Mouse (Mus musculus): Measurements from ENCODE around the gene Ascl4.

Ascl4 gene
- long read RNA-seq, experiment 1 = 0 reads
- long read RNA-seq, experiment 2 = 0 reads

GRCm38 (mm10) chr10:85927676-85928445 lies at the start of gene Ascl4:
TSS of gene Ascl4 (plus strand) at chr10:85927681.
- intact Hi-C loops (cut with DNase I) = no loop called here

- intact Hi-C loops (cut with DNase I) = no loop called here
Measured at GRCm38 (mm10) chr10:85879886-85880486, 47.5 kb upstream of the Ascl4 start.

- intact Hi-C loops (cut with DNase I) = loop anchor here (5.0 kb wide), 1 partner anchor 41 kb away; the partner anchor contains the start of gene Rtcb
Measured at GRCm38 (mm10) chr10:85916498-85917309, 10.8 kb upstream of the Ascl4 start, which contains the start of gene Prdm4. TSS of gene Prdm4 (minus strand) at chr10:85917142.

GRCm38 (mm10) chr10:85928499-85929207 lies 1.2 kb downstream of the Ascl4 start:
- intact Hi-C loops (cut with DNase I) = no loop called here

GRCm38 (mm10) chr10:85929208-85929591 lies 1.7 kb downstream of the Ascl4 start:
- intact Hi-C loops (cut with DNase I) = no loop called here

DNA sequence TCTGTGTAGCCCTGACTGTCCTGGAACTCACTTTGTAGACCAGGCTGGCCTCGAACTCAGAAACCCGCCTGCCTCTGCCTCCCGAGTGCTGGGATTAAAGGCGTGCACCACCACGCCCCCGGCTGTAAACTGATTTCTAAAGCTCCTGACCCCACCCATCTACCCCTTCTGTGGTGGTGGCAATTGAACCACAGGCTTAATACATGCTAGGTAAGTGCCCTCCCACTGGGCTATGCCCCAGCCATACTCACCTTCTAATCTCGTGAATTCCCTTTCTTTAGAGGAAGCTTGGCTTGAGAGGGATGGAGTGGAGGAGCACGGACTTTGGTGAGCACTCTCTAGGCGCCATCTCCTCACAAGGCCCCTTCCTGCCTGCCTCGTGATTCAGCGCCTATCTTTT lies 2.5 kb downstream of the Ascl4 start:
- intact Hi-C loops (cut with DNase I) = no loop called here

DNA sequence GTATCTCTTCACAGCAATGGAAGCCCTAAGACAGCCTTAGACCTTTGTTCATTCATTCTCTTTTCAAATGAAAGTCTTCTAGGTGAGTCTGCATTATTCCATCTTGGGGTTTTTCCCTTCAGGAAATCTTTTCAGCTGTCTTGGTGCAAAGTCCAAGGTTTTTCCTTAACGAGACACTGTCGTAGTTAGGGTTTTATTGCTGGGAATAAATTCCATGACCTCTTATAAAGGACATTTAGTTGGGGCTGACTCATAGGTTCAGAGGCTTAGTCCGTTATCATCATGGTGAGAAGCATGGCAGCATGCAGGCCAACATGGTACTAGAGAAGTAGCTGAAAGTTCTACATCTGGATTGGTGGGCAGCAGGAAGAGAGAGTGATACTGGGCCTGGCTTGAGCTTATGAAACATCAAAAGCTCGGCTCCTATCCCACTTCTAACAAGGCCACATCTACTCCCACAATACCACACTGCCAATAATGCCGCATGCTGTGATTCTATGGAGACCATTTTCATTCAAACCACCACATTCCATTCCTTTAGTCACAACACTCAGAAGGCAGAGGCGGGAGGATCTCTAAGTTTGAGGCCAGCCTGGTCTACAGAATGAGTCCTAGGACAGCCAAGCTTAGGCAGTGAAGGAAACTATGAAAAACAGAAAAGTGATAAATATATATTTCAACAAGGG lies 8.9 kb downstream of the Ascl4 start:
- intact Hi-C loops (cut with DNase I) = no loop called here

- intact Hi-C loops (cut with DNase I) = no loop called here
Measured at GRCm38 (mm10) chr10:85948483-85949196, 21.2 kb downstream of the Ascl4 start.

GRCm38 (mm10) chr10:85951765-85952443 lies 24.4 kb downstream of the Ascl4 start:
- intact Hi-C loops (cut with DNase I) = no loop called here

DNA sequence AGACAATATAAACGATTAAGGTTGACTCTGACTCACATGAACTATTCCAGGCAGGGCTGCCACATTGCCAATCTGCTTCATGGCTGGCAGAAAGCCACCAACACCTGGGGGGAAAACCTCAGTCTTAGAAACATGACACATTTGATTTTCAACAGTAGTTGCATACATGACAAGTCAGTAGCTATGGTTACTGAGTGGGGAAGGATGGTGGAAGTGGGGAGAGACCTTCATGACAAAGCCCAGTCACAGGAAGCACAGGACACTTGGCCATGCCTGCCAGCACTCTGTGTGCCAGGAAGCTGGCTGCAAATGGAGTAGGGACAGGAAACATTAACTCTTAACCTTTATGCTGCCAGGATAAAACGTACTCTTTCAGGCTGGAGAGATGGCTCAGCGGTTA lies 25.9 kb downstream of the Ascl4 start:
- intact Hi-C loops (cut with DNase I) = no loop called here

DNA sequence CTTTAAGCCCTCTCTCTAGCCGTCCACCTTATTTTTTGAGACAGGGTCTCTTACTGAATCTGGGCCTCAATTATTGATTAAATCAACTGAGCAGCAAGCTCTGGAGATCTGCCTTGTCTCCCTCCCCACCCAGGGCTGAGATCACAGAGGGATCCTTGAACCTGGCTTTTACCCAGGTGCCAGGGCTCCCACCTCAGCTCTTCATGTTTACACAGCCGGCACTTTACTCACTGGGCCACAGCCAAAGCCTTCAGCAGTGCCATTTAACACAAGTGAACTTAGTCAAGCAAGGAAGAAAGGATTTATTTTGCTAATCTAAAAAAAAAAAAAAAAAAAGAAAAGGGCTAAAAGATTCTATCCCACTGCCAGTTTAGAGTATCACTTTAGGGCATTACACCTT lies 26.9 kb downstream of the Ascl4 start:
- intact Hi-C loops (cut with DNase I) = no loop called here

- intact Hi-C loops (cut with DNase I) = loop anchor here (5.0 kb wide), 1 partner anchor 40 kb away; the partner anchor contains the start of gene Prdm4
Measured at GRCm38 (mm10) chr10:85956871-85957419, 29.5 kb downstream of the Ascl4 start.

DNA sequence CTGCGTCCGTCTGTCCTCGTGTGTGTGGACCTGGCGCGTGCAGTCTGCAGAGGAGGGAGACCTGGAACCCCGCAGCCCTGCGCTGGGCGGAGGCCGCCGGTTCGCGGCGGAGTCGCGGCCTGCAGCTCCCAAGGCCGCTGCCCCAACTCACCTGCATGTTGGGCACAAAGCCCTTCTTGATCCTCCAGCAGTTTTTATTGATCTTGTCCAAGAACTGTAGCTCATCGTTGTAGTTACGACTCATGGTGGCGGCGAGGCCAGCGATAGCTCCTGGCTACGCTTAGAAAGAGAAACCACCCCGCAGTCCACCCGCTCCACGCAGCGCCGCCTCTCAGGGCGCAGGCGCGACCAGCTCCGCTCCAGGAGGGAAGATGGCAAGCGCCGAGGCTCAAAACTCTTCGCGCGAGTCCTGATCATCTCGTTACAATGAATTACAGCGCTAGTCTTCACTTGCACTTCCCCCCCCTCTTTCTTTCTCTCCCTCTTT lies 30.0 kb downstream of the Ascl4 start, which contains the start of gene Rtcb:
Gene Rtcb (minus strand): TSS at position 360 of the 487 bp plus-strand sequence.
- intact Hi-C loops (cut with DNase I) = loop anchor here (5.0 kb wide), 1 partner anchor 40 kb away; the partner anchor contains the start of gene Prdm4

DNA sequence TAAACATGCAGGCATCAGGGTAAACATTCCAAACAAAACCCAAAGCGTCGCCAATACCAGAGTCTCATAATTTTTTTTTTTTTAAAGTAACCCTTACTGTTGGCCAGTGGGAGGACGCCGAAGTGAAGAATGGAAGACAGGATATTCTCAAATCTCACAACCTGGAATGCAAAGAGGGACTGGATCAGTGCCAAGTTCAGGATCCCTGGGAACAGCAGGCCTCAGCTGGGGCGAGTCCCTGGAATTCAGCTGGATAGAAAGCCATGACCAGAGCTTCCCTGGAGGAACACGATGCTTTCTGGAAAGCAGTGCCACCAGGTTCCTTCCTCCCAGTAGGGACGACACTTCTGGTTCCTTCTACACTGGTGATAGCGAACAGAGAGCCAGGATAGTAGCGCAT lies 35.4 kb downstream of the Ascl4 start:
- intact Hi-C loops (cut with DNase I) = no loop called here

DNA sequence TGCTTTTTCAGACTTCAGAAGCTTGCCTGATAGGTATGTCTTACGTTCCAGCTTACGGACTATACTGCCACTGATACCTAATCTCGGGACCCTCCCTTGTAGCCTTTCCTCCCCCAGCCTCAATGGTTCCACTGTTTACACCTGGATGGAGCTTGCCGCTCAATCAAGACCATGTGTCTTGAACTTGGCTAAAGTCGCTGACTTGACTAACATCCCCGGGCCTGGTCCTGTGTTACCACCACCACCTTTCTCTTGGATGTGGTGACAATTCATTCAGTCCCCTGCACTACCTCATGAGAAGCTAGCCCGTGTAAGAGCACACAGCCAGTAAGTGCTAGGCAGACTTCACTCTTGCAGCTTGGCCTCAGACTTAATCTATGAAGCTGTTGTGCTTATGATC lies 36.8 kb downstream of the Ascl4 start:
- intact Hi-C loops (cut with DNase I) = no loop called here

- intact Hi-C loops (cut with DNase I) = loop anchor here (5.0 kb wide), 3 partner anchors 56 to 331 kb away; partner anchors contain the start of gene Fbxo7
Measured at GRCm38 (mm10) chr10:85966476-85966875, 39.0 kb downstream of the Ascl4 start.

- intact Hi-C loops (cut with DNase I) = loop anchor here (2.0 to 5.0 kb wide), 4 partner anchors 55 to 497 kb away; partner anchors contain the start of gene Fbxo7
Measured at GRCm38 (mm10) chr10:85967411-85968156, 40.1 kb downstream of the Ascl4 start.

Measured in adrenal gland (tissue).